Mouse (Mus musculus) lung, postnatal 0 days (tissue): ENCODE results near the gene Ccdc82.

ENCODE experiments used
- CTCF ChIP-seq: IDR thresholded peaks from 2 replicates; pipeline ENCODE4 v1.5.1; 2016; ENCODE audit warnings: antibody characterized with exemption, mild to moderate bottlenecking
- EP300 ChIP-seq: IDR thresholded peaks from 2 replicates; pipeline ENCODE4 v1.6.1; 2016; ENCODE audit warnings: antibody characterized with exemption, mild to moderate bottlenecking, control low read depth

DNA sequence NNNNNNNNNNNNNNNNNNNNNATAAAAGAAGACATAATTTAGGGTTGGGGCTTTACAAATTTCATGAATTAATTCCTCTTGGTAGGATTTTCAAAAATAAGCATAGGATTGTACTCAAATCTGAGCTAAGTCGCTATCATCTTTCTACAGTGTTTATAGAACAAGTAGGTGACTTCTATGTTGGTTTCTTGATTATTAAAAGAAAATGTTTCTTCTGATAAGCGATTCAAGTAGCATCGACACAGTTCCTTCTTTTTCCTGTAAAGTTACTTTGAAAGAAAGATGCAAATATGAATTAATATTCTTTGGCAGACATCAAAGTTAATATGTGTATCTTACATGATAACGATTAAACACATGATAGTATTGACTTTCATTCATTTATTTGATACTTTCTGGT, 1.3 kb downstream of the Ccdc82 start:
- no peak for TF ChIP-seq CTCF
- TF ChIP-seq EP300 = no peak
